Comparison of ENCODE assay signal across 26 mouse cellular contexts in genomic region chr17:46682654-46683389, GRCm38 (mm10). TPM values are rescaled to one million over a fixed set of nuclear protein-coding genes. Genes with fewer than 3 reads are reported as not detected.
A peak's percentile ranks its signal among the peaks of the same experiment; 100 is the strongest.
DNase-seq lines count a peak whose midpoint lies in the region; ATAC-seq and TF ChIP-seq lines count a peak whose summit lies in the region.
"Had no signal": no experiment of that assay in that cellular context is flagged by ENCODE, and none has a peak within 500 bp of the region (broad histone marks: within the 10 kb centered on the region; RNA-seq: fewer than 3 reads in every experiment).

No protein-coding gene starts in this region.

- H3K4me1 ChIP-seq in intestine, postnatal 0 days (replicated peaks; ENCODE audit: control insufficient read depth, insufficient read depth, low read length) = peaks cover 3% of the 10 kb centered on the region; the same call in 1 of the 2 replicates
- peaks cover 26% of the 10 kb centered on the region for H3K4me1 ChIP-seq in intestine, embryonic 16.5 days (ENCODE audit: control insufficient read depth, insufficient read depth, low read length)

- peak; percentile 25 for DNase-seq in thymus, postnatal 14 days
- DNase-seq in thymus, adult 18-20 months = no peak
- DNase-seq in ZHBTc4 (ENCODE audit: low read depth, low spot score) = peak; percentile 96
- no peak for DNase-seq in kidney, postnatal 25 days
- DNase-seq in embryo, embryonic 10.5 days (ENCODE audit: low spot score) = no peak
- DNase-seq: adrenal gland, adult 2 months; B cell, adult 2 months; cerebellum, adult 8-10 months; forebrain, postnatal 0 days; gastrocnemius, postnatal 14 days; heart, adult 18-20 months; heart, postnatal 14 days; kidney, adult 8-10 months; kidney, postnatal 10 days; liver, postnatal 0 days; lung, postnatal 10 days; thymus, postnatal 36 days had no signal

- no peak overlapping the region for H3K9ac ChIP-seq in intestine, postnatal 0 days (ENCODE audit: low read depth, low read length)
- no peak overlapping the region for H3K9ac ChIP-seq in intestine, embryonic 16.5 days (ENCODE audit: low read depth, low read length)
- H3K9ac ChIP-seq: liver, postnatal 0 days had no signal

- no peak for TF ChIP-seq CTCF in intestine, postnatal 0 days (IDR thresholded peaks at IDR 0.05; ENCODE audit: low read depth)

- ATAC-seq in intestine, postnatal 0 days = no peak
- no peak for ATAC-seq in intestine, embryonic 16.5 days
- ATAC-seq: forebrain, postnatal 0 days; liver, postnatal 0 days; midbrain, embryonic 15.5 days had no signal

- H3K4me3 ChIP-seq in intestine, postnatal 0 days (ENCODE audit: low read depth, low read length) = no peak overlapping the region
- H3K4me3 ChIP-seq in intestine, embryonic 16.5 days (ENCODE audit: low read length) = no peak overlapping the region
- H3K4me3 ChIP-seq: layer of hippocampus, adult 2 months had no signal

- 76% methylated on average over 16 of the region's 16 CpGs for WGBS in intestine, postnatal 0 days
- 83% methylated on average over 16 of the region's 16 CpGs for WGBS in intestine, embryonic 16.5 days

- H3K27me3 ChIP-seq in intestine, postnatal 0 days (replicated peaks; ENCODE audit: control insufficient read depth, insufficient read depth, low read length) = no peaks in the 10 kb centered on the region
- H3K27me3 ChIP-seq in intestine, embryonic 16.5 days (replicated peaks; ENCODE audit: control insufficient read depth, insufficient read depth, low read length) = no peaks in the 10 kb centered on the region
- H3K27me3 ChIP-seq: CH12.LX; heart, embryonic 13.5 days; megakaryocyte, embryonic 14.5 days; midbrain, embryonic 15.5 days; neural tube, embryonic 13.5 days had no signal

- H3K4me2 ChIP-seq in intestine, postnatal 0 days (replicated peaks; ENCODE audit: low read depth) = no peak overlapping the region
- H3K4me2 ChIP-seq in intestine, embryonic 16.5 days (ENCODE audit: low read depth, low read length) = no peak overlapping the region

- H3K27ac ChIP-seq in intestine, postnatal 0 days (ENCODE audit: low read depth, low read length) = peak overlapping the region; percentile 15; the same call in 1 of the 2 replicates
- H3K27ac ChIP-seq in intestine, embryonic 16.5 days (ENCODE audit: low read length) = no peak overlapping the region
- H3K27ac ChIP-seq: forebrain, embryonic 10.5 days; layer of hippocampus, adult 2 months; midbrain, embryonic 15.5 days; neural tube, embryonic 13.5 days had no signal

- H3K36me3 ChIP-seq in intestine, postnatal 0 days (ENCODE audit: control insufficient read depth, insufficient read depth) = peaks cover 48% of the 10 kb centered on the region
- peaks cover 31% of the 10 kb centered on the region; the same call in 1 of the 2 replicates for H3K36me3 ChIP-seq in intestine, embryonic 16.5 days (ENCODE audit: control insufficient read depth, insufficient read depth, low read length)

- no peaks in the 10 kb centered on the region for H3K9me3 ChIP-seq in intestine, postnatal 0 days (ENCODE audit: control insufficient read depth)
- no peaks in the 10 kb centered on the region for H3K9me3 ChIP-seq in intestine, embryonic 16.5 days (ENCODE audit: control insufficient read depth, low read length)
- H3K9me3 ChIP-seq: forebrain, embryonic 10.5 days; heart, embryonic 13.5 days; megakaryocyte, embryonic 14.5 days; midbrain, embryonic 15.5 days; neural tube, embryonic 13.5 days had no signal

RNA-seq across cellular contexts. Expression of gene Klhdc3, which starts 2.1 kb away (rescaled TPM):
- polyA plus RNA-seq in intestine, postnatal 0 days (2015; fragmentation: Nextera tagmentation; extraction: Ambion mirVana) = 94.2 and 99.3 TPM in 2 replicates
- 107 and 111 TPM in 2 replicates for polyA plus RNA-seq in intestine, embryonic 16.5 days (2015; fragmentation: Nextera tagmentation; extraction: Ambion mirVana)

RNA-seq across cellular contexts. Expression of gene Mea1, which starts 4.2 kb away (rescaled TPM):
- 132 and 133 TPM in 2 replicates for polyA plus RNA-seq in intestine, postnatal 0 days (2015; fragmentation: Nextera tagmentation; extraction: Ambion mirVana)
- polyA plus RNA-seq in intestine, embryonic 16.5 days (2015; fragmentation: Nextera tagmentation; extraction: Ambion mirVana) = 164 and 169 TPM in 2 replicates

RNA-seq across cellular contexts. Expression of gene Rrp36, which starts 8.7 kb away (rescaled TPM):
- 49.0 and 55.6 TPM in 2 replicates for polyA plus RNA-seq in intestine, postnatal 0 days (2015; fragmentation: Nextera tagmentation; extraction: Ambion mirVana)
- 64.8 and 67.4 TPM in 2 replicates for polyA plus RNA-seq in intestine, embryonic 16.5 days (2015; fragmentation: Nextera tagmentation; extraction: Ambion mirVana)

RNA-seq across cellular contexts. Expression of gene Ppp2r5d, which starts 22.1 kb away (rescaled TPM):
- 25.9 and 26.5 TPM in 2 replicates for polyA plus RNA-seq in intestine, postnatal 0 days (2015; fragmentation: Nextera tagmentation; extraction: Ambion mirVana)
- 69.7 and 73.4 TPM in 2 replicates for polyA plus RNA-seq in intestine, embryonic 16.5 days (2015; fragmentation: Nextera tagmentation; extraction: Ambion mirVana)

RNA-seq across cellular contexts. Expression of gene Pex6, which starts 28.4 kb away (rescaled TPM):
- polyA plus RNA-seq in intestine, postnatal 0 days (2015; fragmentation: Nextera tagmentation; extraction: Ambion mirVana) = 10.4 and 11.5 TPM in 2 replicates
- 17.1 and 20.8 TPM in 2 replicates for polyA plus RNA-seq in intestine, embryonic 16.5 days (2015; fragmentation: Nextera tagmentation; extraction: Ambion mirVana)

Comparison
In these comparisons a context has a peak if more than half of its experiments do, and no peak if none do; other contexts are left out.
1. DNase-seq: peak in thymus, postnatal 14 days (single experiment) and ZHBTc4 (single experiment); none in thymus, adult 18-20 months (0 of 2), kidney, postnatal 25 days (0 of 2) and embryo, embryonic 10.5 days (single experiment).